Mouse (Mus musculus): ENCODE results near the gene Map3k6.

GRCm38 (mm10) chr4:133262882-133263281 lies 22.3 kb downstream of the Map3k6 start, which contains the start of gene Sytl1:
- TF ChIP-seq CTCF (IDR thresholded peaks at IDR 0.05; ENCODE audit: borderline replicate concordance, insufficient read depth, low read length) (no peak), POLR2A (IDR thresholded peaks at IDR 0.05; ENCODE audit: low read depth, low read length) (no peak)
